Mouse (Mus musculus): ENCODE measurements around the gene Fgfr2. TPM values are rescaled to one million over a fixed set of nuclear protein-coding genes. Genes with fewer than 3 reads are reported as not detected.
"Not testable (repeated sequence)": the region's sequence is repeated elsewhere in the genome, so short reads cannot be mapped to it uniquely, and the experiment has no call there.

Fgfr2 gene
- polyA plus RNA-seq, 1 experiment from 2014 or later, result 11.2 TPM

DNA sequence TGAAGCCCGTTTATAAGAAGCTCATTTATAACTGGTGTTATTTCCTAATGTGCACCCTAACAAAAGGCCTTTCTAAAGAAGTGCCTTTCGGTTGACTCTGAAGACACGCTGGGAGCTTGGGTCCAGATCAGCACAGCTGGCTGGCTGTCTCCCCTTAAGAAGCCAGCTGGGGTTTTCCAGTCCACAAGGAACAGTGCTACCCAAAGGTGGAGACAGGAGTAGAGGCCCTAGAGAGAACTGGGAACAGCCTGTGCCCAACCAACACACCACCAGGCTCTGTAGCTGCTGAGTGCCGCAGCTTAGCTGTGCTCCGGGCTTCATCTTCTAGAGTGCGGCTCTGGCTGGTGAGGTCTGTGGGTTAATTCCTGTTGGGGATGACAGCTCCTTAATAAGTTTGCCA lies 22.1 kb downstream of the Fgfr2 start:
- Histone ChIP-seq H3K4me3 (ENCODE audit: low read depth, low read length) (no peak overlapping the region), H3K27ac (ENCODE audit: low read depth) (no peak overlapping the region), H3K9me3 (ENCODE audit: low read length) (no peaks in the 10 kb centered on the region), H3K4me1 (ENCODE audit: insufficient read depth) (no peaks in the 10 kb centered on the region), H3K27me3 (ENCODE audit: insufficient read depth, low read length) (no peaks in the 10 kb centered on the region), H3K36me3 (replicated peaks; ENCODE audit: insufficient read depth, low read length) (no peaks in the 10 kb centered on the region), H3K9ac (replicated peaks) (no peak overlapping the region), H3K4me2 (ENCODE audit: low read depth, low read length) (no peak overlapping the region)
- no peak for DNase-seq
- 91% methylated on average over 6 of the region's 6 CpGs for WGBS (ENCODE audit: insufficient replicate concordance)
- ATAC-seq, result no peak
- TF ChIP-seq EP300 (IDR thresholded peaks at IDR 0.05; ENCODE audit: low read depth) (no peak), CTCF (IDR thresholded peaks at IDR 0.05; ENCODE audit: low read depth) (no peak)

DNA sequence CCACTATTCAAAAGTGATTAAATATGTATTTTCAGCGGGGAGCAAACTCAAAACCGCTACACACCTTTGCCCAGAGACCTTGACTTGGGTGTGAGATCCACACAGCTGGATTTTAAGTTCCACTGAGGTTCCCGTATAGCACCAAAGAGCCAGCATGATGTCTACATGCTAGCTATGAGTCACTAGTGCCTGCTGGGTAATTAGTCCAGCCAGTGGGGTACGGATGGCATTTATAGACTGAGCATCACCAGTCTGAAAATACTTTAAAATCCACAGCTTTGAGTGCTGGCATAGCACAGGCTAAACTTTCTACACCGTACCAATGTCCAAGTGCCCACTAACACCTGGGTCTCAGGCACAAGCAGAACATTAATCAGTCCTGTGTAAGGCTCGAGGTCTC lies 23.0 kb downstream of the Fgfr2 start:
- TF ChIP-seq CTCF (IDR thresholded peaks at IDR 0.05; ENCODE audit: low read depth), result no peak
- no peak for TF ChIP-seq EP300 (IDR thresholded peaks at IDR 0.05; ENCODE audit: low read depth)
- no peak overlapping the region for H3K4me2 ChIP-seq (ENCODE audit: low read depth, low read length)
- no peak overlapping the region for H3K27ac ChIP-seq (ENCODE audit: low read depth)
- DNase-seq (no peak), ATAC-seq (no peak)
- no peaks in the 10 kb centered on the region for H3K9me3 ChIP-seq (ENCODE audit: low read length)
- no peak overlapping the region for H3K9ac ChIP-seq (replicated peaks)
- no peaks in the 10 kb centered on the region for H3K27me3 ChIP-seq (ENCODE audit: insufficient read depth, low read length)
- no peaks in the 10 kb centered on the region for H3K4me1 ChIP-seq (ENCODE audit: insufficient read depth)
- H3K36me3 ChIP-seq (replicated peaks; ENCODE audit: insufficient read depth, low read length), result no peaks in the 10 kb centered on the region
- H3K4me3 ChIP-seq (ENCODE audit: low read depth, low read length), result no peak overlapping the region
- 78% methylated on average over 6 of the region's 6 CpGs for WGBS (ENCODE audit: insufficient replicate concordance)

DNA sequence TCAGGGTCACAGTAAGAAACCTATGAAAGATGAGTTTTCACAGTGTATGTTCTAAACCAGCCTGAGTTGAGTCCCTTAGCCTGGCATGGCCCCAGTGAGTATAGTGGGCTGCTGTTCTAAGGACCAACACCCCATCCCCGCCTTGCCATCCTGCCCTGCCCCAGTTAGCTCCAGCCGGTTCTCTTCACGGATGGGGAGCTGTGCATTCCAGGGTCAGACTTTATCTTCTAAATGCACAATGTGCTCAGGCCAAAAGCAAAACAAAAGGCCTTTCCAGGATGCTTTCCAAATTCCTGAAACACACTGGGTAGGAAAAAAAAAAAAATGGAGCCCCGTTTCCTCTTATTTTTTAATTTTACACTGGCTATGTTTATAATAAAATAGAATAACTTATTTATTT lies 23.9 kb downstream of the Fgfr2 start:
- H3K4me1 ChIP-seq (ENCODE audit: insufficient read depth), result no peaks in the 10 kb centered on the region
- H3K27ac ChIP-seq (ENCODE audit: low read depth), result no peak overlapping the region
- TF ChIP-seq CTCF (IDR thresholded peaks at IDR 0.05; ENCODE audit: low read depth) (no peak), EP300 (IDR thresholded peaks at IDR 0.05; ENCODE audit: low read depth) (no peak)
- no peak overlapping the region for H3K4me2 ChIP-seq (ENCODE audit: low read depth, low read length)
- no peaks in the 10 kb centered on the region for H3K9me3 ChIP-seq (ENCODE audit: low read length)
- no peaks in the 10 kb centered on the region for H3K27me3 ChIP-seq (ENCODE audit: insufficient read depth, low read length)
- H3K36me3 ChIP-seq (replicated peaks; ENCODE audit: insufficient read depth, low read length), result no peaks in the 10 kb centered on the region
- H3K9ac ChIP-seq (replicated peaks), result no peak overlapping the region
- DNase-seq (no peak), ATAC-seq (no peak)
- H3K4me3 ChIP-seq (ENCODE audit: low read depth, low read length), result no peak overlapping the region
- WGBS (ENCODE audit: insufficient replicate concordance), result 70% methylated on average over 4 of the region's 4 CpGs

DNA sequence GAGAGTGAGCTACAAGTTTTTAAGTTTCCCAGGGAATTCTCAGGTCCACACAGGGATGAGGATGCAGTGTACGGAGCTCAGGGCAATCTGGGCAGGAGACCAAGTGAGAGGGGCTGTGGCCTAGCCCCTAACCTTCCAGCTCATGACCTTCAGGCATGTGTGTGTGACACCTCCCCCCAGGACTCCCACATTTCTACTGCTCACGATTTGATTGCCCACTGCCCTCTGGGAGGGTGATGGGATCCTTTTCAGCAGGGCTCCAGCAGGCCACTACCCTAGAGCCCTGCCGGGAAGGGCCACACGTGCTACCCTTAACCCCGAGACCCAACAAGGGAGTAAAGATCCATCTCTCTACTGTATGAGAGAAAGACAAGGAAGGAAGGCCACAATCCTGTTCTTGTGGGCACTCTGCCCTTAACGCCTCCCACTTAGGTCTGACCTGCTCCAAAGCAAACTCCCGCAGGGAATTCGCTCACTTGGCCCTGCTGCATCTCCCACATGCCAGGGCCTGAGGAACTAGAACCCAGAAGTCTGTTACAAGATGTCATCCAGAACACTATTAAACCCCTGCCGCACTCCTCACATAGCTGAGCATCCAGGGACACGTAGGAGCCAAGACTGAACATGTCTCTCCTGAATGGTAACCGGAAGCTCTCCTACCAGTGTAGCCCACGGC lies 24.9 kb downstream of the Fgfr2 start:
- no peaks in the 10 kb centered on the region for H3K9me3 ChIP-seq (ENCODE audit: low read length)
- TF ChIP-seq CTCF (IDR thresholded peaks at IDR 0.05; ENCODE audit: low read depth) (no peak), EP300 (IDR thresholded peaks at IDR 0.05; ENCODE audit: low read depth) (no peak)
- no peak overlapping the region for H3K4me3 ChIP-seq (ENCODE audit: low read depth, low read length)
- 76% methylated on average over 12 of the region's 12 CpGs for WGBS (ENCODE audit: insufficient replicate concordance)
- H3K4me1 ChIP-seq (ENCODE audit: insufficient read depth), result no peaks in the 10 kb centered on the region
- no peak overlapping the region for H3K27ac ChIP-seq (ENCODE audit: low read depth)
- no peaks in the 10 kb centered on the region for H3K36me3 ChIP-seq (replicated peaks; ENCODE audit: insufficient read depth, low read length)
- H3K4me2 ChIP-seq (ENCODE audit: low read depth, low read length), result no peak overlapping the region
- no peak overlapping the region for H3K9ac ChIP-seq (replicated peaks)
- ATAC-seq (no peak), DNase-seq (no peak)
- H3K27me3 ChIP-seq (ENCODE audit: insufficient read depth, low read length), result no peaks in the 10 kb centered on the region

DNA sequence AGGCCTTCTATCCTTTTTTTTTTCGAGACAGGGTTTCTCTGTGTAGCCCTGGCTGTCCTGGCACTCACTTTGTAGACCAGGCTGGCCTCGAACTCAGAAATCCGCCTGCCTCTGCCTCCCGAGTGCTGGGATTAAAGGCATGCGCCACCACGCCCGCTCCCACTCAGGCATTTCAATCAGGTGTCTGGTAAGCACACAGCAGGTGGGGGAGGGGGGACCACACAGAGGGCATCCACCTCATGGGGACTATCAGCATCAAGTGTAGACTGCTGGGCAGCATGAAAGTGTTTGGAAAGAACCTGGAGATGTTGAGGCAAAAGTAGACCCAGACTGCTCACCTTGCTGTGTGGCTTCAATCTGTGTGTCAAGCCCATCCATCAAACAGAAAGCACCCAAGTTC lies 27.5 kb downstream of the Fgfr2 start:
- not testable (repeated sequence) for ATAC-seq; H3K9ac ChIP-seq (replicated peaks); H3K27ac ChIP-seq (ENCODE audit: low read depth); H3K4me1 ChIP-seq (ENCODE audit: insufficient read depth); H3K36me3 ChIP-seq (replicated peaks; ENCODE audit: insufficient read depth, low read length); H3K4me3 ChIP-seq (ENCODE audit: low read depth, low read length); H3K9me3 ChIP-seq (ENCODE audit: low read length); H3K4me2 ChIP-seq (ENCODE audit: low read depth, low read length); DNase-seq; H3K27me3 ChIP-seq (ENCODE audit: insufficient read depth, low read length)
- 78% methylated on average over 7 of the region's 7 CpGs for WGBS (ENCODE audit: insufficient replicate concordance)

DNA sequence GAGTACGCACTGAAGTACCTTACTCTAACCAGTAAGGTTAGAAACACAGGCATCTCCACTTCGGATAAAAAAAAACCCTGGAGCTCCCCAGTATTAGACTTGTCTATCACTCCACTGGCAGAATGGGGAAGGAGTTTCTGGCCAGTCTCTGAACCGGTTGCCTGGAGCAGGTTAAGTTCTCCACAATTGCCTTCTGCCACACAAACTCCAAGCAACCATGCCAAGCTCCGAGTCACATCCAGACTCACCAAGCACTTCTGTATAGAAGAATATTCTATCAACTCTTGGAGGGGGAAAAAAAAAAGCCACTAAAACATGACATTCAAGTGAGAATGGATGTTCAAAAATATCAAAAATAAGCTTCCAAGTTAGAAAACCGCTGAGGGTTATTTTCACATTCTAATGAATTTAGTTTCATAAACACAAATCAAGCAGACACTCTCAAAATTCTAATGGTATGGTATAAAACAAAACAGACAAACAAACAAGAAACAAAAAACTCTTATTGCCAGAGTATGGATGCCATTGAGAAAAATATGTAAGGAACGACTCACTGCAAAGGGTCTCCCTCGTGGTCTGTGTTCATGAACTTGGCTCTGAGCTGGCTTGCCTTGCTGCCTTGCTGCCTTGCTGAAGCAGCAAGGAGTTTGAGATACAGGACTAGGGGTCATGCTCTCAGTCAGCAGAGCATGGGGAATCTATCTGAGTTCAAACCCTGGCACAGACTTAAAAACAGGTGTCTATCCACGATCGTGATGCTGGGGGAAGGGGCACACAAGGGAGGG lies 28.2 kb downstream of the Fgfr2 start:
- no peak for DNase-seq
- TF ChIP-seq EP300 (IDR thresholded peaks at IDR 0.05; ENCODE audit: low read depth), result no peak
- TF ChIP-seq CTCF (IDR thresholded peaks at IDR 0.05; ENCODE audit: low read depth), result no peak

More for the DNA sequence above, 28.2 kb downstream of the Fgfr2 start:
- WGBS (ENCODE audit: insufficient replicate concordance), result 68% methylated on average over 9 of the region's 9 CpGs
- no peaks in the 10 kb centered on the region for H3K27me3 ChIP-seq (ENCODE audit: insufficient read depth, low read length)
- H3K4me2 ChIP-seq (ENCODE audit: low read depth, low read length), result no peak overlapping the region
- no peak overlapping the region for H3K27ac ChIP-seq (ENCODE audit: low read depth)
- ATAC-seq, result no peak
- no peaks in the 10 kb centered on the region for H3K9me3 ChIP-seq (ENCODE audit: low read length)
- H3K4me1 ChIP-seq (ENCODE audit: insufficient read depth), result no peaks in the 10 kb centered on the region
- no peak overlapping the region for H3K9ac ChIP-seq (replicated peaks)
- H3K36me3 ChIP-seq (replicated peaks; ENCODE audit: insufficient read depth, low read length), result no peaks in the 10 kb centered on the region
- H3K4me3 ChIP-seq (ENCODE audit: low read depth, low read length), result no peak overlapping the region

Measured in liver, postnatal 0 days (tissue).